Mouse (Mus musculus): Measurements from ENCODE around the gene Il12rb2. TPM values are rescaled to one million over a fixed set of nuclear protein-coding genes. Genes with fewer than 3 reads are reported as not detected.

Il12rb2 gene
- polyA plus RNA-seq, 1 experiment from 2014 or later: 0.25 TPM

GRCm38 (mm10) chr6:67264935-67265334, 111.1 kb downstream of the Il12rb2 start:
- no peak for ATAC-seq (replicated peaks; ENCODE audit: low FRiP score)
- Histone ChIP-seq H3K9me3 (ENCODE audit: control insufficient read depth, low read length) (no peaks in the 10 kb centered on the region), H3K27ac (ENCODE audit: low read depth, low read length) (no peak overlapping the region), H3K4me3 (ENCODE audit: low read depth, low read length) (no peak overlapping the region), H3K4me1 (replicated peaks; ENCODE audit: control insufficient read depth, insufficient read depth, low read length) (peaks cover 7% of the 10 kb centered on the region; the same call in 1 of the 2 replicates), H3K9ac (ENCODE audit: low read depth, low read length) (no peak overlapping the region), H3K27me3 (replicated peaks; ENCODE audit: control insufficient read depth, insufficient read depth, low read length) (no peaks in the 10 kb centered on the region), H3K36me3 (ENCODE audit: control insufficient read depth, insufficient read depth, low read length) (no peaks in the 10 kb centered on the region), H3K4me2 (no peak overlapping the region; the same call in 1 of the 2 replicates)
- no peak for DNase-seq (ENCODE audit: low spot score)
- WGBS: 55% methylated on average over 7 of the region's 7 CpGs

GRCm38 (mm10) chr6:67251095-67251494, 124.9 kb downstream of the Il12rb2 start:
- ATAC-seq (replicated peaks; ENCODE audit: low FRiP score) (no peak), DNase-seq (ENCODE audit: low spot score) (no peak)
- Histone ChIP-seq H3K4me2 (no peak overlapping the region), H3K27ac (ENCODE audit: low read depth, low read length) (no peak overlapping the region), H3K27me3 (replicated peaks; ENCODE audit: control insufficient read depth, insufficient read depth, low read length) (no peaks in the 10 kb centered on the region), H3K36me3 (ENCODE audit: control insufficient read depth, insufficient read depth, low read length) (no peaks in the 10 kb centered on the region), H3K4me3 (ENCODE audit: low read depth, low read length) (no peak overlapping the region), H3K4me1 (replicated peaks; ENCODE audit: control insufficient read depth, insufficient read depth, low read length) (no peaks in the 10 kb centered on the region), H3K9ac (ENCODE audit: low read depth, low read length) (no peak overlapping the region), H3K9me3 (ENCODE audit: control insufficient read depth, low read length) (no peaks in the 10 kb centered on the region)
- WGBS: 85% methylated on average over 4 of the region's 4 CpGs

- no peaks in the 10 kb centered on the region for H3K9me3 ChIP-seq (ENCODE audit: control insufficient read depth, low read length)
- ATAC-seq (replicated peaks; ENCODE audit: low FRiP score) (no peak), DNase-seq (ENCODE audit: low spot score) (no peak)
- no peak overlapping the region for H3K4me2 ChIP-seq
- no peak overlapping the region for H3K4me3 ChIP-seq (ENCODE audit: low read depth, low read length)
- no peak overlapping the region for H3K9ac ChIP-seq (ENCODE audit: low read depth, low read length)
- no peaks in the 10 kb centered on the region for H3K4me1 ChIP-seq (replicated peaks; ENCODE audit: control insufficient read depth, insufficient read depth, low read length)
- H3K36me3 ChIP-seq (ENCODE audit: control insufficient read depth, insufficient read depth, low read length): no peaks in the 10 kb centered on the region
- WGBS: 81% methylated on average over 5 of the region's 5 CpGs
- H3K27ac ChIP-seq (ENCODE audit: low read depth, low read length): no peak overlapping the region
- no peaks in the 10 kb centered on the region for H3K27me3 ChIP-seq (replicated peaks; ENCODE audit: control insufficient read depth, insufficient read depth, low read length)
Observed at GRCm38 (mm10) chr6:67244451-67244850, 131.5 kb downstream of the Il12rb2 start.

- ATAC-seq (replicated peaks; ENCODE audit: low FRiP score): no peak
- no peak overlapping the region for H3K27ac ChIP-seq (ENCODE audit: low read depth, low read length)
- WGBS: 91% methylated on average over 7 of the region's 7 CpGs
Observed at GRCm38 (mm10) chr6:67243765-67244420, 132.1 kb downstream of the Il12rb2 start.

More at GRCm38 (mm10) chr6:67243765-67244420, 132.1 kb downstream of the Il12rb2 start:
- no peak for DNase-seq (ENCODE audit: low spot score)
- no peaks in the 10 kb centered on the region for H3K9me3 ChIP-seq (ENCODE audit: control insufficient read depth, low read length)
- no peaks in the 10 kb centered on the region for H3K4me1 ChIP-seq (replicated peaks; ENCODE audit: control insufficient read depth, insufficient read depth, low read length)
- H3K27me3 ChIP-seq (replicated peaks; ENCODE audit: control insufficient read depth, insufficient read depth, low read length): no peaks in the 10 kb centered on the region
- H3K9ac ChIP-seq (ENCODE audit: low read depth, low read length): no peak overlapping the region
- H3K4me2 ChIP-seq: no peak overlapping the region
- no peak overlapping the region for H3K4me3 ChIP-seq (ENCODE audit: low read depth, low read length)
- no peaks in the 10 kb centered on the region for H3K36me3 ChIP-seq (ENCODE audit: control insufficient read depth, insufficient read depth, low read length)

Other genes starting within 250 kb of the Il12rb2 start
- 698 and 755 TPM in 2 replicates for gene Serbp1, start 138.0 kb downstream of the Il12rb2 start, polyA plus RNA-seq (2014; fragmentation: Nextera tagmentation; extraction: Ambion mirVana)
- gene Il23r, start 115.7 kb upstream of the Il12rb2 start, polyA plus RNA-seq (2014; fragmentation: Nextera tagmentation; extraction: Ambion mirVana): not detected in 2 replicates
- gene Tacstd2, start 159.6 kb upstream of the Il12rb2 start, polyA plus RNA-seq (2014; fragmentation: Nextera tagmentation; extraction: Ambion mirVana): 2.1 and 3.4 TPM in 2 replicates